Mouse (Mus musculus): ENCODE results near the gene Prdx6.

DNA sequence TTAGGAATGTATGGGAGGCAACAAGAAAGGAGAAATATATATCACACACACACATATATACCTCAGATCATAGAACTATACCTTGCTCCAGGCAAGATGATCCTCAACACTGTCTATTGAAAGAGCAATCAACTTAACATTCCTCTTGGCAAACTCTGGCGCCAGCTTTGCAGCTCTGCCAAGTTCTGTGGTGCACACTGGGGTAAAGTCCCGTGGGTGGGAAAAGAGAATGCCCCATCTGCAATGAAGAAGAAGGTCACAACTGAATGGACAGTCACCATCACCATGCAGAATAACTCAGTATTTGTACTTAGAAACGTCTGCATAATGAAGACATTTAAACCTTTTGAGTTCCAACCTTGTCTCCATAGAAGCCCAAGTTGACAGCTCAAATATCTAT, 3.8 kb downstream of the Prdx6 start:
- TF ChIP-seq CTCF (conservative IDR thresholded peaks at IDR 0.05 in 1 of 2, IDR thresholded peaks at IDR 0.05 in 1 of 2; ENCODE audit: low read depth in 2 of 2, low read length in 2 of 2) (no peak), ZNF384 (IDR thresholded peaks at IDR 0.05; ENCODE audit: low read depth, low read length) (no peak), ELF1 (IDR thresholded peaks at IDR 0.05; ENCODE audit: low read depth, low read length) (no peak)
